Mouse (Mus musculus) ovary, adult 18-20 months (tissue): ENCODE results near the gene Fam3b.

Source experiments
- DNase-seq: peaks from one replicate; pipeline ENCODE4 v3.0.0; 2022; ENCODE audit warnings: low spot score, mixed read lengths

The Fam3b gene

GRCm38 (mm10) chr16:97514099-97514940 is at the start of gene Fam3b:
Gene Fam3b (minus strand): TSS chr16:97514816.
- DNase-seq = no peak

GRCm38 (mm10) chr16:97544340-97544739 is 29.7 kb upstream of the Fam3b start:
- no peak for DNase-seq

- DNase-seq = no peak
These were observed 22.2 kb upstream of the Fam3b start for GRCm38 (mm10) chr16:97536859-97537258.

- DNase-seq = peak; percentile 44
These were observed 21.3 kb upstream of the Fam3b start for GRCm38 (mm10) chr16:97535808-97536413.

- DNase-seq = peak; percentile 48
These were observed 20.4 kb upstream of the Fam3b start for GRCm38 (mm10) chr16:97534876-97535461.

GRCm38 (mm10) chr16:97534448-97534847 is 19.8 kb upstream of the Fam3b start:
- no peak for DNase-seq

- DNase-seq = no peak
These were observed 19.1 kb upstream of the Fam3b start for GRCm38 (mm10) chr16:97533751-97534150.

- no peak for DNase-seq
These were observed 18.5 kb upstream of the Fam3b start for GRCm38 (mm10) chr16:97533126-97533525.

GRCm38 (mm10) chr16:97529241-97529640 is 14.6 kb upstream of the Fam3b start:
- no peak for DNase-seq

- DNase-seq = no peak
These were observed 8.4 kb upstream of the Fam3b start for GRCm38 (mm10) chr16:97523024-97523423.

GRCm38 (mm10) chr16:97521983-97522382 is 7.4 kb upstream of the Fam3b start:
- no peak for DNase-seq

- no peak for DNase-seq
These were observed 1.7 kb upstream of the Fam3b start for GRCm38 (mm10) chr16:97516341-97516740.

GRCm38 (mm10) chr16:97512347-97512751 is 2.3 kb downstream of the Fam3b start:
- DNase-seq = no peak

GRCm38 (mm10) chr16:97511495-97511894 is 3.1 kb downstream of the Fam3b start:
- no peak for DNase-seq

GRCm38 (mm10) chr16:97510849-97511248 is 3.8 kb downstream of the Fam3b start:
- DNase-seq = no peak

- no peak for DNase-seq
These were observed 6.8 kb downstream of the Fam3b start for GRCm38 (mm10) chr16:97507783-97508182.

GRCm38 (mm10) chr16:97504793-97505192 is 9.8 kb downstream of the Fam3b start:
- DNase-seq = no peak

GRCm38 (mm10) chr16:97503849-97504248 is 10.8 kb downstream of the Fam3b start:
- no peak for DNase-seq

GRCm38 (mm10) chr16:97500901-97501300 is 13.7 kb downstream of the Fam3b start:
- DNase-seq = no peak

- DNase-seq = no peak
These were observed 15.2 kb downstream of the Fam3b start for GRCm38 (mm10) chr16:97499450-97499849.

- no peak for DNase-seq
These were observed 16.5 kb downstream of the Fam3b start for GRCm38 (mm10) chr16:97498139-97498538.

- no peak for DNase-seq
These were observed 16.9 kb downstream of the Fam3b start for GRCm38 (mm10) chr16:97497682-97498081.

- DNase-seq = no peak
These were observed 18.6 kb downstream of the Fam3b start for GRCm38 (mm10) chr16:97496026-97496425.
